Mouse (Mus musculus) telencephalon, adult 2 months (tissue): ENCODE measurements at regions not wholly inside any gene's neighbourhood (a gene's known extent, or its start where the extent isn't known, plus 50 kb on each side); places are given as distances from the start of the nearest gene placed in this dataset.

Source experiments
- DNase-seq: peaks from one replicate; pipeline ENCODE4 v3.0.0-alpha.2; 2011; ENCODE audit warnings: low read depth, low spot score

DNA sequence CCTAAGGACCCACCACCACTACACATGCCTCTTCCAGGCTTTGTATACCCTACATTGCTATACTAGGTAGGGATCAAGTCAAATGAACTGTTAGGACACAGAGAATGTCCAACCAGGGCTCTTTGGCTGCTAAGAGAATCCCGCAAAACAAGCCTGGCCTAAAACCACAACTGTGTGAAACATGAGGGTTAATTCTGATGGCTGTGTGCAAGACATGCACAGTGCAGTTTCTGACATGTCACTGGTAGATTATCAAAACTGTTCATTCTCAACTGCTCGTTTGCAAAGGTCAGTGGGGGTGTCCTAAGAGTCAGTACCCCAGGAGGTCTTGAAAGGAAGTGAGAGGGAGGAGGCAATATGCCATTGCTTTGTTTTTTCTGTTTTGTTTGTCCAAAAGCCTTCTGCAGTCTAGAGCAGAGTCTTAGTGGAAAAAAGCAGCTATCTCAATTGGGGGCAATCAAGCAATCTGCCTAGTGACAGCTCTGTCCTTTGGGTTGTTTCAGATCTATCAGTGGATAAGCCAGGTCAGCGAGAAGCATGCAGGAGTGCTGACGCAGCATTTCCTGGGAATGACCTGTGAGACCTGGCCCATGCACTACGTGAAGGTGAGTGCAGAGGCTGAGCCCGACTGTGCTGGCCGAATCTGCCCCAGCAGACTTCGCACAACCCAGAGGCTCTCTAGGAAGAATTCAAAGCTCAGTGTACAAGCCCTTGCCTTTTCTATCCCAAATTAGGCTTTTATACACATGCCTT lies 151.3 kb upstream of the 4933402D24Rik start:
- no peak for DNase-seq

DNA sequence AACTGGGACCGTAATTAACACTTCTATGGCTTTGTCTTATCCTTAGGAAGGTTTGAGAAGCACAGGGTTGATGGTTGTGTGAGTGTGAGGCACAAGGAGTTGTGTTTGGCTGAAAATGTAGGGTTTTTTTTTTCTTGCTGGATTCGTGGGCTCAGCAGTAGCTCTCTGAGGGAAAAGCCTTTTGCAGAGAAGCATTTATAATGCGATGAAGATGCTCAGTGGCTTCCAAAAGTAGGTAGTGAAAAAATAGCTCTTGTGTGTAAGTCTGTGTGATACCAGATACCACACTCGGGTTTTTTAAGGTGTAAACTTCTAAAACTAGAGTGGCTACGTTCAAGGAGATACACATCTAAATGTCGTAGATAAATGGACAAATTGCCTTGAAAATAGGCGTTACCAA lies 149.1 kb upstream of the 4933402D24Rik start:
- DNase-seq = peak; percentile 77

DNA sequence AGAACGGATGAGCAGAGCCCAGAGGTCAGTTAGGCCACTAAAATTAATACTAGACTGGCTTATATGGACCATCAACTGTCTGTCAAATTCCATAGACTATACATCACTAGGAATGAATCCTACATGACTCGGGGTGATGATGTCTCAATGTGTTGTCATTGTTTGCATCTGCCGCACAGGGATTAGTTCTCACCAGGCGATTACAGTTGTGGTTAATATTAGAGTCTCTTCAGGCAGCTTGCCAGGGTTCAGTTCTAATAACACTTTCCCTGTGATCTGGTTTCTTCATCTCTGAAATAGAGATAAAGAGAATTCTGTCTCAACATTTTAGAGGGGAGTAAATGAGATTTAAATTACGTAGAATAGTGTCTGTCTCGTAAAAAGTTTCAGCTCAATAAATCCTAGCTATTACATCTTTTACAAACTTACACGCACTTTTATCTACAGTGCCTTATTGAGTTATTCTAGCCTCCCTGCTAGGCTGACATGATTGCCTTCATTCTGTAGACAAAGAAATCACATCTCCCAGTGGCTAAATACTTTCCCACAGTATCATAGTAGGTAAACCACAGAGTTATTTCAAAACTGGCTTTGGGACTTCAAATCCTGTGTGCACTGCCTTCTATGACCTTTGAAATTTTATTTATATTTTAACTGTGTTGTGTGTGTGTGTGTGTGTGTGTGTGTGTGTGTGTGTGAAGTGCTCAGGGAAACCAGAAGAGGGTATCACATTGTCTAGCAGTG lies 148.0 kb upstream of the 4933402D24Rik start:
- DNase-seq = no peak

DNA sequence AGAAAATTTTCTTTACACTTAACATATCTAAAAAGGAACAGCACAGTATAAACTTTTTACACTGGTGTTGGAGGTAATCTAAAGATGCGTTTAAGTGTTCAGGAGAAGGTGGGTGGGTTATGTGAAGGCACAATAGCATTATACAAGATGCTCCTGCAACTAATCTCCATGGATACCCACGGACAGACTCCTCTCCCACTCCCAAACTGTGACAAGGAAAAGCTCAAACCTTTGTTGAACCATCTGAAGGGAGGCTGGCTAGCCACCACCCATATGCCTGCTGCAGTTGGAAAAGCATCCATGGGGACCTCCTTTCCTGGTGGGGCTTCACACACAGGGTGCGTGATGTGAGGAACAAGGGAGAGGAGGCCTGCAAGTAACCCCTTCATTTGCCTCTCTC lies 141.7 kb upstream of the 4933402D24Rik start:
- no peak for DNase-seq

DNA sequence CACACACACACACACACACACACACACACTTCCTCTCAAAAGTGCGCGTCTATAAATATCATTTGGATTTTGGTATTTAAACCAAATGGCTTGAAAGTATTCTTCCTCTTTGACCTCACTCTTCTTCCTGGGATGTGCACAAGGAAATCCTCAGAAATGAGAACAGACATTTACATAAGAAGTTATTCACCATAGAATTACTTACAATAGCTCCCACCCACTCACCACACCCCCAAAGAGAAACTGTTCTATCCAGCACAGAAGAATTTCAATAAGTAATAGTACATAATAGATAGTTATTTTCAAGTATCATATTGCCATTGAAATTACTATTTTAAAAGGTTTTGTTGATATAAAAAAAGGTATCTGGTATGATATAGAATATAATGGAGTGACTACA lies 140.1 kb upstream of the 4933402D24Rik start:
- no peak for DNase-seq

DNA sequence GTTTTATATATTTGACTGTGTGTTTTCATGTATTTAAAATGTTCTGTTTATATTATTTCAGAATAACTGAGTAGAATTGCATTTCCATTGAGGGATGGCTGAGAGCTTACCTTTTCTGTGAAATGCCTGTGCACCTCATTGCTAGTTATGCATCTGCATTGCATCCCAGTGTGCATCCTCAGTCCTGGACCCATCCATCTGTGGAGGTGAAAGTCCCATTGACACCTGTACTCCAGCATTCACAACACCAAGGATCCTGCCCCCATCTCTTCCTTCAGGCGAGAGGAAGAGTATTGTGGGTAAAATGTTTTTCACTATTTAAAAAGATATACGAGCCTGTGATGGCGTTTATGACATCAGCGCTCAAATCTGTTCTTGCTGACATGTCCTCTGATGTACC lies 134.6 kb upstream of the 4933402D24Rik start:
- DNase-seq = no peak

DNA sequence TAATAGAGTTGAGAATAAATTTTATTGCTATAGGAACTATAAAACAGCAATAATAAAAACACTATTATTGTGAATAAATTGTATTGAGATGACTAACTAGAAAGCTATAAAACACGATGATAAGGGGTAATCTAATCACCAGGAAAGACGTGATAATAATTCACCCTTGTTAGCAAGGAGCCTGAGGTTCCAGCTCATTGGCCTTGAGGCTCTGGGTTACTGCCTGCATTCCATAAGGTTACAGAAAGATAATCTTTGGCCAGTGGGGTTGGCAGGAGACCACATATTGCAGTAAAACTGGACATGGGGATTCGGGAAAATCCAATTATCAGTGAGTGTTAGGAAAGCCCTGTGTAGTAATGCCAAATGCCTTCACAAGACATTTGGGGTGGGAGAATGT lies 134.1 kb upstream of the 4933402D24Rik start:
- no peak for DNase-seq

DNA sequence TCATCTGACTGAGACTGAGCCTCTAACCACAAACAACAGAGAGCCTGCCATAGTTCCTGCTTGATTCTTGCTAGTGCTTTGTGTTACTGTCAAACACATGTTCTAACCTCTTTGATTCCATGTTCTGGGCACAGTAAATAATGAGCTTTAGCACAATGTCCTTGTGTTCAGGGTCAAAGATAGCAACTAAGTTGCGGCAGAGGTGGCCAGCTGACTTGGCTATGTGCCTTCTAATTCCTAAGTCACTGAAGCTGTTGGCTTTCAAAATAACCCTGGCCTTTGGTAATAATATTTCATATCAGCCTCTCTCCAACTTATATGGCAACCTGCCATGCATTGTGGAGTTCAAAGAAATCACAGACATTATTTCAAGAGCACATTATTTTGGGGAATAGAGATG lies 133.3 kb upstream of the 4933402D24Rik start:
- DNase-seq = no peak

DNA sequence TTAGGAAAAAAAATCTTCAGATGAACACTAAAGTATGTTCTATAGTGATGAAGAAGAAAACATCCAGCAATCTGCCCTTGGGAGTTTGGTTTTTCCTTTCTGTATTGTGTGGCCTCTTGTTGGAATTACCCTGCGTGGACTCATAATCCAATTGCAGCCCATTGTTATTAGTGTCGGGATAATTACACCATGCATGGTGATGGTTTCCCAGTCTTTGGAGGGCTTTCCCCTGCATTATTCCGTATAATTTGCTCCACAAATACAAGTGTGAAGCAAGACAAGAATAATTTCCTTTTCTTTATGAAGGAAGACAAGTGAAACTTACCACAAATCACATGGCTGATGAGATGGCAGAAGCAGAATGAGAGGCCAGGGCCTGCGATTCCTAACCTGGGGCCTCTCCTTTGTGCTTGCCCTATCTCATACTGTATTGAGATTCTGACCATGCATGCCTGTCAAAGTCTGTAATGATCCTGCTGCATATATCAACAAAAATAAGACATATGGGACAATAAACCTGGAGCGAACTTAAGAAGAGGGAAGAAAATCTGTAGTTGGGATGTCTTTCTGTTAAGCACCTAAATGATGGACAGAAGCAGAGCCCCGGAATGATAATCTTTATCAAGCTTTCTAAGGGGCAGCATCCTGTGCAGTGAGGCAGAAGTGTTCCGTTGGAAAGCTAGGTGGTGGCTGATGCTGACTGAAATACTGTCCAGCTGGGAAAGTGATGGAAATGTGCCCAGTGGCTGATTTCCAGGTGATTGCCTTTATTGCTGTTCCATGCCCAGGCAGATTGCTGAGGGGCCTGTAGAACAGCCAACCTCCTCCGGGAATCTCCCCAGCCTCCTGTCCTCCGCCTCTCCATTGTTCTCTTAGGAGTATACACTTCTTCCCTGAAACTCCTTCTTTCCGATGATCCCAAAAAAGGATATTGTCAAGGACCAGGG lies 130.8 kb upstream of the 4933402D24Rik start:
- no peak for DNase-seq

DNA sequence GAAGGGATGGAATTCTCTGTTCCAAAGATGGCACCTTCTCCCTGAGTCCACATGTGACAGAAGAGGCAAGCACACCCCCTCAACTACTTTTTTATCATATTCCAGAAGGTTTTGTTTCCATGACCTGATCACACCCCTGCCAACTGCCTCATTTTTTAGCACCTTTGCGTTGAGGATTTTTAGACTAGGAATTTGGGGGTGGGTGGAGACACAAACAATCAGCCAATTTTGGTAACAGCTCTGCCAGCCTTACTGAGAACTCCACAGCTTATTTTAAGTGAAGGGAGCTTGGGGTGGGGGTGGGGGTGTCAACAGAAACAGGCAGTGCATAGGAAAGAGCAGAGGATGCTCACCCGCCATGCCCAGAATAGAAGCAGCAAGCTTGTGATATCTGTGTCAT lies 129.7 kb upstream of the 4933402D24Rik start:
- DNase-seq = peak; percentile 87

DNA sequence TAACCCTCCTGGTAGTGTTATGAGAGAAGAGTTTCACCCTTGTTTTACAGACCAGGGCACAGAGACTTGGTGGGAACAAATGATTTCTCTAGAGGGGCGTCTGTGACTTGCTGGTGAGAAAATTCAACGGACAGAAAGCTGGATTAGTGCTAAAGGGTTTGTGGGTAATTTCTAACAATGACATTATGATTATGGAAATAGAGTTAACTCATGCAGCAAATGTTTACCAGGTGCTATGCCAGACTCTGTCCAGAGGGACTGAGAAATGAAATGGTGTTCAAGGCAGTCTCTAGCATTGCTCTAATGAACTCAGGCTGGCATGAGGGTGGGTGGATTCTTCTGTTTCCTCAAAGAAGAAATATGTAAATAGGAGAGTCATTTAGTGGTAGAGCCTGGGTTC lies 128.5 kb upstream of the 4933402D24Rik start:
- DNase-seq = no peak

DNA sequence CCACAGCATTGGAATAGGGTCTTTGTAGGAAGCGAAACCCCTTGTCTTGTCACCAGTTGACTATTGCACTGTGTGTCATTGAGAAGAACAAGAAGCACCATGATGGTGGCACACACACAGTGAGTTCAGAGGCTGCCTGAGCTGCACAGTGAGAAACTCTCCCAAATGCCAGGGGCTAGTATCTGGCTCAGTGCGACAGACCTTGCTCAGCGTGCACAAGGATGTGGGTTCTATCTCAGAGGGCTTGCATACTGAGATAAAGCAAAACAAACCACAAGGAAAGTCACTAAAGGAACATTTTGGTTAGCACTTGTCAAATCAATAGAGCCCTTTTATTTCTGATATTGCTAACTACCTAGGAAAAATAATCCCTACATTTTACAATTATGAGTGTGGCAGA lies 110.5 kb upstream of the 4933402D24Rik start:
- DNase-seq = no peak

DNA sequence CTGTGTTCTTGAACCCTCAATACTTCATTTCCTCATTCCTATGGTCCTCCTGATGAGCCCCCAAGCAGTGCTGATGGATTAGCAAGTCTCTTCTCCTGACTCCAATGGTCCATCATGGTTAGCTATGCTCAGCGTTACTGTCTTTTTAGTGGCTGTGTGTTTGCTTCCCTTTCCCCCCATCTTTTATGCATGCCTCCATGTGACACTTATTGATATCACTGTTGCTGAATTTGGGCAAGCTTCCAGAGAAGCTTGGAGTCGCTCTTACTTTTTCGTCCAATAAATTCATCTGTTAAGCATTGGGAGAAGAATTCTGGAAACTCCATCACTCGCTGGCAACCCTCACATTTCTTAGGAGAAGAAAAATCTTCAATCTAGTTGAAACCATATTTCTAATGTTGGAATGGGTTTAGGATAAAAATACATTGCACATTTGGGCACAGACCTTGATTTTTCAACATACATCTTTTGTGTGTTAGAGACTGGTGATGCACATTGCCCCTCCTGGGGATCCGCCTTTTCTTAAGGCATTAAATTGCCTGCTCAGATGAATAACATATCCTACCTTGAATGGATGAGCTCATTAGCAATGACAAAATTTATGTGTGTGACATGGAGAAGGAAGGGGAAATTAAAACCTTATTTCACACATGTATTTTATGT lies 107.7 kb upstream of the 4933402D24Rik start:
- DNase-seq = no peak

DNA sequence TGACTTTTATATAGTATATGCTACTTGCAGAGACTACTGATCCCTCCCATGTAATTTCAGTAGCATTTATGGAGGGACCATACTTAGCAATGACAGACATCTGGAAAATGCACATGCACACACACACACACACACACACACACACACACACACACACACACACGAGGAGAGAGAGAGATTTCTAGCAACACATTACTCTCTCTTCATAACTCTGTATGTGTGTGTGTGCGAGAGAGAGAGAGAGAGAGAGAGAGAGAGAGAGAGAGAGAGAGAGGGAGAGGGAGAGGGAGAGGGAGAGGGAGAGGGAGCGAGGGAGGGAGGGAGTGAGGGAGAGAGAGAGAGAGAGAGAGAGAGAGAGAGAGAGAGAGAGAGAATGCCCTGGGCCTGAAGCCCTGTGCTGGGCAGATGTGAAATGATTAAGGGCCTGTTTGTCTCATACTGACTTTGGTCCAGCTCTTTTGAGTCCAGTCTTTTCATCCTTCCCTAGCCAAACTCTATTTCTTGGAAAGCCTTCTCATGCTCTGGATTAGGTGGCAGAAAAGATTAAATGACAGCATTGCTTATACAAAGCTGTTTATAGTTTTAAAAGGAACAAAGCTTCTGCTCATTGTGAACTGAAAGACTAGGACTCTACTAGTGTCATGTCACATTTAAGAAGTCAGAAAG lies 106.4 kb upstream of the 4933402D24Rik start:
- DNase-seq = no peak

DNA sequence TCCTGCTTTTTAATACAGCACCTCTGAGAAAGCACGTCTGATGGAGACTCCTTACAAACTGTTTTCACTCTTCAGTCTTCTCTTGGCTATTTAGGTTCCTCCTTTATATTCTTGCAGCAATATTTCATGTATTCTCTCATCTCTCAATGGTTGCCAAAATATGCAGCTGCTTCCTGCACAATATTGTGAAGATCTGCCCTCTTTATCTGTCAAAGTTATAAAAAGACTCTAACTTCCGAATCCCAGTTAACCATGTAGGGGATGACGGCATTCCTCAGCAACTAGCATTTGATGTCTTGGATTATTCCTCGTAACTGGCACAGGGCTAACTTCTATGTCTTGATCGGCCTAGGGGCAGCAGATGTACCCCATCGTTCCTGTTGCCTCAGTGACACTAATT lies 102.8 kb upstream of the 4933402D24Rik start:
- no peak for DNase-seq

DNA sequence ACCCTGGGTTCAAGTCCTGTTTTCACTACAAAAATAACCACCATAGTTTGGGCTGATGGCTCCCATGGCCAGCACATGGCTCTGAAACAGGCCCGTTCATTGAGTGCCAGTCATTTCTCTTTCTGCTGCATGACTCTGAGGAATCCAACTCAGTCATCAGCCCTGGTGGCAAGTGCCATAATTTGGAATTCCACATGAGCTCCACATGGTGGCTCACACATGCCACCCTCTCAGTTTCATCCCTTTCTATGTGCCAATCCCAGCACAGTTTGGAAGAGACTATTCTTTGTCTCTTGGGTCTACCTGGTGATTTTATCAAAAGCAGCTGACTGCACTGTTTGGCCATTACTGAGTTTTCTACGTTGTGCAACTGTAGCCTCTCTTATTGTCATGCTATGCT lies 100.3 kb upstream of the 4933402D24Rik start:
- no peak for DNase-seq

DNA sequence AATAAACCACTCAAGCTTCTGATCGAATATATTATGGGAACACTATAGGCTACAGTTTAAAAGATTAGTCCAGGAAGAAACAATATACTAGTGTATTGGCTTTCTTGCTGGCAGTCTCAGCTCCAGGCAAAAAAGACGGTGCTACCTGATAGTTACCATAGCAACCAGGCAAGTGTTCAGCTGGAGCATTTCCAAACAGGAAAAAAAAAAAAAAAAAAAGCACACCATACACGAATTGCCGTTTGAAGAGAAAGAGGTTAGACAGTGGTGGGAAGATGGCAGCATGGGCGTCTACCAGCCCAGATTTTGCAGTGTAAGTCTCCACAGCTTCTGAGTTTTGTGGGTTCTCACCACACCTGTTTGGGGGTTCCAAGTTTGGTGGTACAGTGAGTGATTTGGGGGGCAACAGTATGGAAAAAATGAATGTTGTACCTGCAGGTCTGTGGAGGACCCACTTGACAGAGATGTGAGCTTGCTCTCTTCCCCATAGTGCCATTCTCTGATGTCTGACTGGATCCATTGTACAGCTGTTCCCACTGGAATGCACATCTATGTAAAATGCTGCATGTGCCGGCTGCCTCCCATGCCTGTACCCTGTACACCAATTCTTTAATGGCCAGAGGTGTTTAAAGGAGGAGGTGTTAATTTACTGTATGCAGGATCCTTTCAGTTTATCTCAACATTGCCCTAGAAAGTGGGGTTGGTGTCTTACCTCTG lies 89.0 kb upstream of the 4933402D24Rik start:
- no peak for DNase-seq

DNA sequence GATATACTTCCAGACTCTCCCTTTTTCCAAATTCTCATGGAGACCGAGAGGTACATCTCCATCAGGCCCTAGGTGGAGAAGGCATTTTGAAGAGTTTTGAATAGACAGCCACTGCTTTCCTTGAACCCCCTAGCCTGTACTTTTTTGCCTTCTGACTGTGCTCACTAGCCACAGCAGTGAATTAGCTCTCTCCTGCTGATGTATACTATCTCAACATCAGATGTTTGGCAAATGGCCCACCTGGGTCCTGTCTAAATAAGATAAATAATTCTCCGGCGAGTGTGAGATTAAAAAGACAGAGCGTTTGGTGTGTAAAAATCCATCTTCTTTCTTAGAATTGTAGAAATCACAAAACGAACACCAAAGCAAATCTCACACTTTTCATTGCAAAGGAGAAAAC lies 88.4 kb upstream of the 4933402D24Rik start:
- DNase-seq = no peak

DNA sequence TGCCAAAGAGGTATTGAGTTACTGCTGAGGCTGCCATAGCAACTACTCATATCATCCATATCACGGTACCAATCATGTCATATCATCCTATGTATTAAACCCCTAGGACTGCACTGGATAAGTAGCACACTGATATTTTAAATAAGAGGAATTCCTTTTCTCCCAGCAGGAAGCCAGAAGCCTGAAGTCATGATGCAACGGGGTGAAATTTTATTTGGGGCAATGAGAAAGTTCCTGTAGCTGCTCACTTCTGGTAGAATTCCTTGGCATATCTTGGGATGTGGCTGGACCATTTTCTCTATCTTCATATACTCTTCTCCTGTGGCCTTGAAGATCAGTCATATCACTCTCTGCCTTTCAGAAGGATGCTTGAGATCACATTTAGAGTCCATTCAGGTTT lies 87.3 kb upstream of the 4933402D24Rik start:
- no peak for DNase-seq

DNA sequence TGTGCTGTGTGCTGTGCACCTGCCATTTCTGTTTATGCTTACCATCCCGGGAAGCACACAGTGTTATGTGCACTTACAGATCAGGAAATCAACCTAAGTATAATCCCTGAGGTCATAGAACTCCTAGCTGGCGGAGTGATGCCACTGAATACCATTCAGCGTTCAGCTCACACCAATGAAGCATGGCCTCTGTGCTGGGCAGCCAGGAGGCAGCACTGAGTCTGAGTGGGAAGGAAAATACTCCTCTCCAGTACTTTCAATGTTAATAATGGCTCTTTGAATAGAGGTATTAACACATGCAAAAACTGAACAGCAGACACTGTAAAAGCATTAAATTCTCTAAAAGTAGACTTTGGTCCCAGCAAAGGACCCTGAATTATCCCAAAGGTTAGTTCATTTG lies 85.7 kb upstream of the 4933402D24Rik start:
- no peak for DNase-seq
